Mouse (Mus musculus) MEL (cell line): ENCODE results near the gene Pxylp1.

Experiments used
- CTCF ChIP-seq, 3 experiments: IDR thresholded peaks in 2 of 3; conservative IDR thresholded peaks in 1 of 3; 2 replicates each; pipeline ENCODE4 v1.5.1; 2011 to 2012; ENCODE audit warnings: low read length in 3 of 3, low read depth in 2 of 3, mild to moderate bottlenecking in 2 of 3, improper control_type of control experiment in 1 of 3, inconsistent platforms in 1 of 3, mixed read lengths in 1 of 3, moderate library complexity in 1 of 3; ENCODE audit not compliant: control insufficient read depth in 1 of 3, insufficient read depth in 1 of 3, poor library complexity in 1 of 3, severe bottlenecking in 1 of 3
- POLR2AphosphoS5 ChIP-seq: IDR thresholded peaks from 2 replicates; pipeline ENCODE4 v1.6.1; 2012; ENCODE audit warnings: low read depth, borderline replicate concordance, mild to moderate bottlenecking, inconsistent platforms, low read length, moderate library complexity, mixed read lengths
- SIN3A ChIP-seq: IDR thresholded peaks from 2 replicates; pipeline ENCODE4 v1.6.1; 2012; ENCODE audit warnings: low read length, improper control_type of control experiment, inconsistent platforms

- TF ChIP-seq SIN3A (peak; percentile 12; the same call in 1 of the 2 replicates), POLR2AphosphoS5 (no peak), CTCF (IDR thresholded peaks at IDR 0.05 in 2 of 3, conservative IDR thresholded peaks at IDR 0.05 in 1 of 3; ENCODE audit: control insufficient read depth in 1 of 3, insufficient read depth in 1 of 3, low read depth in 2 of 3, low read length in 3 of 3, poor library complexity in 1 of 3, severe bottlenecking in 1 of 3) (no peak)
These were observed 3.6 kb downstream of the Pxylp1 start for GRCm38 (mm10) chr9:96888742-96889344.
